In genomic region chr10:52271385-52271784, GRCm38 (mm10) we compare ENCODE assay signal across 20 mouse cellular contexts.
"Had no signal": no experiment of that assay in that cellular context is flagged by ENCODE, and none has a peak within 500 bp of the region (broad histone marks: within the 10 kb centered on the region; RNA-seq: fewer than 3 reads in every experiment).

No protein-coding gene starts in this region.

- H3K27me3 ChIP-seq: kidney, embryonic 15.5 days; limb, embryonic 13.5 days; lung, embryonic 15.5 days; megakaryocyte, embryonic 14.5 days; midbrain, embryonic 13.5 days; neural tube, embryonic 13.5 days had no signal

- DNase-seq: kidney, adult 11 months; kidney, adult 8-10 months; kidney, postnatal 14 days; kidney, postnatal 4 days; lung, adult 18-20 months; lung, postnatal 10 days; lung, postnatal 36 days; thymus, adult 18-20 months; thymus, postnatal 14 days; thymus, postnatal 4 days had no signal

- H3K36me3 ChIP-seq: limb, embryonic 13.5 days; lung, embryonic 15.5 days; midbrain, embryonic 10.5 days; midbrain, embryonic 13.5 days; neural tube, embryonic 13.5 days had no signal

- H3K4me3 ChIP-seq: kidney, embryonic 15.5 days; limb, embryonic 10.5 days; limb, embryonic 13.5 days; lung, embryonic 15.5 days; megakaryocyte, embryonic 14.5 days; midbrain, embryonic 10.5 days; midbrain, embryonic 13.5 days; myocyte; neural tube, embryonic 13.5 days had no signal

- H3K9ac ChIP-seq: kidney, embryonic 15.5 days; limb, embryonic 13.5 days; lung, embryonic 15.5 days; midbrain, embryonic 13.5 days; neural tube, embryonic 13.5 days had no signal

- H3K4me2 ChIP-seq: kidney, embryonic 15.5 days; limb, embryonic 13.5 days; lung, embryonic 15.5 days; midbrain, embryonic 13.5 days; neural tube, embryonic 13.5 days had no signal

- H3K27ac ChIP-seq: kidney, embryonic 15.5 days; limb, embryonic 10.5 days; limb, embryonic 13.5 days; lung, embryonic 15.5 days; midbrain, embryonic 10.5 days; midbrain, embryonic 13.5 days; neural tube, embryonic 13.5 days had no signal

- ATAC-seq: midbrain, embryonic 13.5 days; midbrain, embryonic 16.5 days had no signal

- H3K9me3 ChIP-seq: kidney, embryonic 15.5 days; limb, embryonic 10.5 days; limb, embryonic 13.5 days; lung, embryonic 15.5 days; midbrain, embryonic 10.5 days; midbrain, embryonic 13.5 days; neural tube, embryonic 13.5 days had no signal
